Mouse (Mus musculus) ovary, postnatal 10 days (tissue): ENCODE results near the gene Arnt2.

Experiments
- DNase-seq: peaks from one replicate; pipeline ENCODE4 v3.0.0; 2022; ENCODE audit warnings: low spot score

Gene Arnt2

DNA sequence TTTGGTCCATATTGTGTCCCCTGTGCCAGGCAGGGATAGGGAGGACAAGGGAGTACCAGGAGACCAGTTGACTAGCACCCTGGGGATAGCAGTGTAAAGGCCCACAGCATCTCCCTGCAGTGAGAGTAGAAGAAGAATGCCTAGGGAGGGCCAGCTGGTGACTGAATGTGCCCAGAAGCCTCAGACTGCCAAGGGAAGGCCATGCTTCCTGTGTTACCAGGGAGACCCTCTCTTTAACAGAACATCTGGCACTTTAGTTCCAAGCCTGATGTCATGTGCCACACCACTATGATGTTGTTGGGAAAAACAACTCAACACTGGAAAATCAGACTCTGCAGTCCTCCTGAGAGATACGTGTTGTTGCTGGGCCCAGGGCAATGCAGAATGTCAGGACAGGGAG is 12.7 kb downstream of the Arnt2 start:
- no peak for DNase-seq

DNA sequence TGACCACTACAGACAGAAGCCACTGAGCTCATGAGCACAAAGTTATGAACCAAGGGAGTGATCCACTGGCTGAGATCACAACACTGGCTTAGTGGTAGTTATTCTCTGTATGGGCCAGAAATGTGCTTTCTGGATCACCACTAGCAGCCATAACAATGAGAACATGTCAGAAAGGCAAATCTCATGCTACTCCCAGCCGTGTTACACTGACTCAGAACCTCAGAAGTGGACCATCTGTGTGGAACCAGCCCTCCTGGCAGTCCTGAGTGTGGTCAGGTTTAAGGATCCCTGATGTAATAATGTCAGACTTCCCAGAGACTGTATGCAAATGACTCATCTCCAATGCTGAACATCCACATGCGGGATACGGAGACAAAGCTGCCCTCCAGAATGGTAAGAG is 13.4 kb downstream of the Arnt2 start:
- no peak for DNase-seq

DNA sequence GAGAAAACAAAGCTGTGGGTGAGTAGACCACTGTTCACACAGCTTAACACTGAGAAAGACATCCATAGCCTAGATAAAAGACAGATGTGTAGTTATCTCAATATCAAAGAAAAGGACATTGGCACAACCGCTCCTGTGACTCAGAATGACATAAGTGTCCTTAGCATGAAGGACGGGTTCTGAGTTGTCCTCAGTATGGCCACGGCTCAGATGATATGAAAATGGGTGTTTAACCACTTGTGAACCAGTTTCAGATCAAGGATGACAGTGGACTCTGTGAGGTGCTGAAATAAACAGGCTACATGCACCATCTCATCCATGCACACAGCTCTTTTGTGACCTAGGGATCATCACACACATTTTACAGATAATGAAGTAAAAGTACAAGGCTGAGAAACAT is 22.1 kb downstream of the Arnt2 start:
- no peak for DNase-seq

GRCm38 (mm10) chr7:84386472-84386871 is 23.5 kb downstream of the Arnt2 start:
- DNase-seq, result no peak

DNA sequence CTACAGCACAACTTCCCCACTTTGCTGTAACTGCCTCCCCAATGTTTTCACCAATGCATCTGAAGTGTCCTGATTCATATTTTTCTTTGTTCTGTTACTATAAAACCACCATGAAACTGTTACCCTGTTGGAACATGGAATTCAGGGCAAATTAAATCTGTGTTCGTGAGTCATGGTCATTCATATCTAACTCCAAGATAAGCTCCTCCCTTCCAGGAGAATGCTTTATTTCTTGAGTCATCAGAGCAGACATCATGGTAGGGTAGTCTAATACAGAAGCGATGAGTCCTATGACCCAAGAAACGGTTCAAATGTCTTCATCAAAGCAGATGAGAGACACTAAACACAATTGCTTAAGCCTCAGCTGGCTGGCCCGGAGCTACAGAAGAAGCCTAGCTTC is 25.2 kb downstream of the Arnt2 start:
- no peak for DNase-seq

DNA sequence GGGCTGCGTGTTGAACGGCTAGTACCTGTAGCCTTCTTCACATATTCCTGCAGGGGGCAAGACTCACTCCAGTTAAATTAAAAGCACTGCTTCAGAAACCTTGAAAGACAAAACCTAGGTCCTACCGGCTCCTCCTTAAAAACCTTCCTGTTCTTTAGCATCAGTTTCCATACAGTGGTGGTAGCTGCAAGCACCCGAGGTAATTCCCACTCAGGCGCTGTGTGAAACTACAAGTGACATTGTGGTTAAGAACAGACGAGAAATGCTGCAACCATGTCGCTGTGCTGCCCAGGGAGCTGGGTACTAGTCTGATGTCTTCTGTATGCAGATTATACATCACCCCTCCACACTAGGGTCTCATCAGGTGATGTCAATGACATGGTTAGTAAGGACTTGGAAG is 25.9 kb downstream of the Arnt2 start:
- DNase-seq, result no peak

DNA sequence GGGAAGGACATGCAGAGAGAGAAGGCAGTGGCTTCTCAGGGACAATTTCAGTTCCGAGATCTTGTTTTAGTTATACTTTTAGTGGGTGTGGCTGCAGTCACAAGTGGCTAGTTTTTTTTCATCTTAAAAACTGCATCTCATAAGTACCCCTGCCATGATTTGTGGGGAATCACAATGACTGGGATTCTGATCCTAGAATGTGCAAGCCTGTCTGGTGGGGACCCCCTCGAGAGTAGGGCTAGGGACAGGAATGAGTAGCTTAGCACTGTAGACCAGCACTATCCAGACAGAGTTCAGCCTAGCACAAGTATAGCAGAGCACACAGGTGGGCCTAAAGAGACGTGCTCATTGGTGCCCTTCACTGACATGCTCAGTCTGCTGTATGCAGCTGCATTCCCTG is 27.6 kb downstream of the Arnt2 start:
- DNase-seq, result no peak

- no peak for DNase-seq
These were observed 29.2 kb downstream of the Arnt2 start for GRCm38 (mm10) chr7:84380810-84381209.

GRCm38 (mm10) chr7:84377330-84377729 is 32.6 kb downstream of the Arnt2 start:
- no peak for DNase-seq

DNA sequence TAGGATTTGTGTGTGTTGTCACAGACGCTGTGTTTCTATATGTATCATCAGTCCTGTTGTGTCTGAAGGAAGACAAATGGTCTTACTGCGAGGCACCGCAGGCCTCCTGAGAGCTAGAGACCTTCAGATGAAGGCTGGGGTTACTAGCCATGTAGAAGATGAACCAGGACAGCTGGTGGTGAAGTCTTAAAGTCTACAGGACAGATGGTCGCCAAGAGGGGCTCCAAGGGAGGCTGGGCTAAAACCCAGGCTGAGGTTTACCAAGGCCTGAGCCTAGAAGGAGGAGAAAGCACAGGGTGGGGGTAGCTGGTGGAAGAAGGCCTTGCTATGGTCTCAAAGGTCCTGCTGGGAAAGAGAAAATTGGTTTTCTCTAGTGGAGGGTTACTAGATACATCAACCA is 36.3 kb downstream of the Arnt2 start:
- DNase-seq, result no peak

GRCm38 (mm10) chr7:84372871-84373270 is 37.1 kb downstream of the Arnt2 start:
- no peak for DNase-seq

- no peak for DNase-seq
These were observed 37.7 kb downstream of the Arnt2 start for GRCm38 (mm10) chr7:84372280-84372679.

- DNase-seq, result no peak
These were observed 38.9 kb downstream of the Arnt2 start for GRCm38 (mm10) chr7:84370911-84371592.

- no peak for DNase-seq
These were observed 43.7 kb downstream of the Arnt2 start for GRCm38 (mm10) chr7:84366251-84366650.

- DNase-seq, result no peak
These were observed 47.3 kb downstream of the Arnt2 start for GRCm38 (mm10) chr7:84362711-84363110.

DNA sequence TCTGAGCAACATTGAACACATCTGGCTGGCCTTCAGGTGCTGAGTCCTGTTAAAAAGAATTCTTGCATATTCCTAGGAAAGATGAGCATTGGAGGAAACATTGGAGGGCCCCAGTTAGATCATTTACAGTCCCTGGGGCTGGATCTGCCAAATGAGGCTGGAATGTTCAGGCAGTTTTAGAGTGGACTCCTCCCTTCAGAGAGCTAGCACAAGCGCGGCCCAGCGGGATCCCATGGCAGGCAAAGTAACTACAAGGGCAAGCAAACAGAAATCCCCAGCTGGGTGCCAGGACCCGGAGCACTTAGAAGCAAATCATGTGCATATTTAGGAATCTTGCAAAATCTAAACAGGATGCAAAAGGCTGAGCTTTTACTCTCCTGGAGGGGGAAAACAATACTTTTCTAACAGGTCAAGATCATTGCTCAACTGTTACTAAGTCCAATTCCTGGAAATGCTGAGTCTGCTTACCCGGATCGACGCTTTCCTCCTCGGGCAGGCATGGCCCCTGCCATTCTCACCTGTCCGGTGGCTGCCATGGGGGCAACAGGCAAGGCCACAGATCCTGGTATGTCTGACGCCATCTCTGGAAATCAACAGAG is 48.8 kb downstream of the Arnt2 start:
- DNase-seq, result no peak

- no peak for DNase-seq
These were observed 51.5 kb downstream of the Arnt2 start for GRCm38 (mm10) chr7:84358426-84358825.

DNA sequence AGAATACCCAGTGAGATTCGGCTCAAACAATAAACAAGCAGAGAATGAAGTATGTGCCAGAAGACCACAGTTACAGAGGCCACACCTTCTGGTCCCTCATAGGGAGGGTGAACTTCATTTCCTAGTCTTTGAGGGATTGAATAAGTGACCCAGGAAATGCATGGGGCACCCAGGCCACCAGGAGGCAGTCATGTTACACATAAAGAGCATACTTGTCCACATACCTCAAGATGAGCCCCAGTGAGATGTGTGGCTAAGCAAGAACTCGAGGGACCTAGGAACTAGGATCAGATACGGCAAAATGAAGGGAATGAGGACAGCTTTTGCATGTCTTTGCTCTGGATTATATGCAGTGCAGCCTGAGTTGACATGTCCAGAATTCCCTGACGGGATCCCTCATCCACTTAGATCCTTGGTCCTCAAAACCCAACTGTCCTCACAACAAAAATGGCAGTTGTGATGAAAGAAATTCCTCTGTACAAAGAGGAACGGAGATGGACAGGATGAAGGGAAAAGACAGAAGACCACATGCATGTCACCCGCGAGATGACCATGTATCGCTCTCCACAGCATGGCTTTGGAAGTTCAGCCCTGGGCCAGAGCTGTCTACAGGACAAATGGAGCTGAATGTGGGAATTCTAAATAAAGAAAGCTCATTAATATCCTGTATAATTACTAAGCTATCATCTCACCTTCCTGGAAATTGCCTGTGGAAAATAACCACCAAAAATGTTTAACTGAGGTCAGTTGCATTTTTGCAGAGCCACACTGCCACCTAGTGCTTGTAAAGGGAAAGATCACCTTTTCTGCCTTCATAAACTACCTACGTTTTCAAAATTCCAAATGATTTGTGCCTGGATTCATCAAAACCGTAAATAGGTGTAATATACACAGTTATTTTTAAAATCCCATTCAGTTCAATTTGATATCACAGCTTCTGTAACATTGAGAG is 54.1 kb downstream of the Arnt2 start:
- no peak for DNase-seq

GRCm38 (mm10) chr7:84354890-84355289 is 55.1 kb downstream of the Arnt2 start:
- DNase-seq, result no peak

- no peak for DNase-seq
These were observed 59.4 kb downstream of the Arnt2 start for GRCm38 (mm10) chr7:84350529-84350928.

DNA sequence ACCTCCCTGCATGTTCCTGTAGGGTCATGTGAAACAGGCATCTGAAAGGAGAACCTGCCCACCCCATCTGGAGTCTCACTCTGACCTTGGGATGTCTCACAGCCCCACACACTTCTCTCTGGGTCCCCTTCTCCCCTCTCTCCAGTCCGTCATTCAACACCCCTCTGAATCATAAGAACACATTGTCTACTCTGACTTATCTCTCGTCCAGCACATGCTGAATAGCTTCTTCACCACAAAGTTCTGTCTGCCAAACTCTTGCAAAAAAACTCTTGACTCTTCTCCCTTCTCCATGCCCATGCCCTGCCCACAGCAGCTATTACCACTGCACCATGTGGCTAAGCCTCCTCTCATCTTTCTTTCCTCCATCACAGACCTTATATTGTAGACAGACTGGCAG is 60.0 kb downstream of the Arnt2 start:
- no peak for DNase-seq

- DNase-seq, result no peak
These were observed 61.6 kb downstream of the Arnt2 start for GRCm38 (mm10) chr7:84348145-84348911.
